Mouse (Mus musculus) MEL (cell line): ENCODE measurements around the gene Timeless. TPM values are rescaled to one million over a fixed set of nuclear protein-coding genes. Genes with fewer than 3 reads are reported as not detected.

Experiments
- DNase-seq: peaks from one replicate; pipeline ENCODE4 v3.0.0; 2011; ENCODE audit warnings: low read depth, low spot score
- H3K27ac ChIP-seq: 2 replicates; pipeline ENCODE4 v1.5.1; 2012; ENCODE audit warnings: low read depth, mild to moderate bottlenecking, control low read depth, low read length, moderate library complexity; ENCODE audit not compliant: control insufficient read depth
- H3K27me3 ChIP-seq, 2 experiments: fragments of 150-350 bp in 1 of 2; sonication (generic) in 1 of 2; 2 replicates each; pipeline ENCODE4 v1.6.1; 2012; ENCODE audit warnings: low read length in 2 of 2, mild to moderate bottlenecking in 2 of 2, improper control_type of control experiment in 1 of 2, moderate library complexity in 1 of 2; ENCODE audit not compliant: insufficient read depth in 2 of 2, control insufficient read depth in 1 of 2
- H3K36me3 ChIP-seq, 2 experiments: 2 replicates each; pipeline ENCODE4 v1.6.1; 2012 to 2014; ENCODE audit warnings: low read length in 2 of 2, improper control_type of control experiment in 1 of 2, inconsistent platforms in 1 of 2, mild to moderate bottlenecking in 1 of 2; ENCODE audit not compliant: insufficient read depth in 2 of 2, control insufficient read depth in 1 of 2
- H3K4me1 ChIP-seq, 2 experiments: fragments of 150-350 bp in 1 of 2; sonication (generic) in 1 of 2; 2 replicates each; pipeline ENCODE4 v1.6.1; 2012; ENCODE audit warnings: low read length in 2 of 2, improper control_type of control experiment in 1 of 2, mild to moderate bottlenecking in 1 of 2; ENCODE audit not compliant: insufficient read depth in 2 of 2, control insufficient read depth in 1 of 2
- H3K4me3 ChIP-seq, 2 experiments: fragments of 150-350 bp in 1 of 2; sonication (generic) in 1 of 2; 2 replicates each; pipeline ENCODE4 v1.5.1; 2012; ENCODE audit warnings: low read depth in 2 of 2, low read length in 2 of 2, mild to moderate bottlenecking in 2 of 2, moderate library complexity in 2 of 2, control low read depth in 1 of 2, improper control_type of control experiment in 1 of 2; ENCODE audit not compliant: control insufficient read depth in 1 of 2, insufficient read depth in 1 of 2
- H3K79me2 ChIP-seq: 2 replicates; pipeline ENCODE4 v1.6.1; 2012; ENCODE audit warnings: mild to moderate bottlenecking, low read length, moderate library complexity; ENCODE audit not compliant: control insufficient read depth, poor library complexity, insufficient read depth
- H3K9ac ChIP-seq: 2 replicates; pipeline ENCODE4 v1.6.1; 2012; ENCODE audit warnings: low read depth, mild to moderate bottlenecking, control low read depth, low read length, moderate library complexity; ENCODE audit not compliant: control insufficient read depth, poor library complexity, severe bottlenecking
- H3K9me3 ChIP-seq: fragments of 150-350 bp; sonication (generic); replicated peaks from 2 replicates; pipeline ENCODE4 v1.6.1; 2012; ENCODE audit warnings: mild to moderate bottlenecking, low read length, improper control_type of control experiment, moderate library complexity; ENCODE audit not compliant: insufficient read depth
- CTCF ChIP-seq, 3 experiments: IDR thresholded peaks in 2 of 3; conservative IDR thresholded peaks in 1 of 3; 2 replicates each; pipeline ENCODE4 v1.5.1; 2011 to 2012; ENCODE audit warnings: low read length in 3 of 3, low read depth in 2 of 3, mild to moderate bottlenecking in 2 of 3, improper control_type of control experiment in 1 of 3, inconsistent platforms in 1 of 3, mixed read lengths in 1 of 3, moderate library complexity in 1 of 3; ENCODE audit not compliant: control insufficient read depth in 1 of 3, insufficient read depth in 1 of 3, poor library complexity in 1 of 3, severe bottlenecking in 1 of 3
- E2F4 ChIP-seq: IDR thresholded peaks from 2 replicates; pipeline ENCODE4 v1.6.1; 2011; ENCODE audit warnings: low read depth, low read length, improper control_type of control experiment, borderline replicate concordance
- ELF1 ChIP-seq: IDR thresholded peaks from 2 replicates; pipeline ENCODE4 v1.6.1; 2014; ENCODE audit warnings: low read depth, mild to moderate bottlenecking, inconsistent platforms, low read length, improper control_type of control experiment, moderate library complexity
- EP300 ChIP-seq, 2 experiments: IDR thresholded peaks; 2 replicates each; pipeline ENCODE4 v1.6.1; 2011; ENCODE audit warnings: improper control_type of control experiment in 2 of 2, low read length in 2 of 2, low read depth in 1 of 2, mild to moderate bottlenecking in 1 of 2
- ETS1 ChIP-seq: IDR thresholded peaks from 2 replicates; pipeline ENCODE4 v1.6.1; 2012; ENCODE audit warnings: low read depth, mild to moderate bottlenecking, inconsistent platforms, low read length, improper control_type of control experiment, moderate library complexity
- JUND ChIP-seq: IDR thresholded peaks from 2 replicates; pipeline ENCODE4 v1.6.1; 2011; ENCODE audit warnings: low read depth, mild to moderate bottlenecking, improper control_type of control experiment, low read length
- MAFK ChIP-seq: IDR thresholded peaks from 2 replicates; pipeline ENCODE4 v1.6.1; 2011; ENCODE audit warnings: low read depth, mild to moderate bottlenecking, low read length, improper control_type of control experiment, borderline replicate concordance
- MYB ChIP-seq: IDR thresholded peaks from 2 replicates; pipeline ENCODE4 v1.6.1; 2011; ENCODE audit warnings: mild to moderate bottlenecking, low read depth, low read length, improper control_type of control experiment
- MYC ChIP-seq: IDR thresholded peaks from 2 replicates; pipeline ENCODE4 v1.6.1; 2011; ENCODE audit warnings: low read depth, mild to moderate bottlenecking, low read length, improper control_type of control experiment, moderate library complexity
- POLR2AphosphoS2 ChIP-seq: IDR thresholded peaks from 2 replicates; pipeline ENCODE4 v1.6.1; 2011; ENCODE audit warnings: low read length, improper control_type of control experiment
- RAD21 ChIP-seq: IDR thresholded peaks from 2 replicates; pipeline ENCODE4 v1.6.1; 2011; ENCODE audit warnings: mild to moderate bottlenecking, low read depth, low read length, improper control_type of control experiment
- RCOR1 ChIP-seq: IDR thresholded peaks from 2 replicates; pipeline ENCODE4 v1.6.1; 2012; ENCODE audit warnings: low read depth, mild to moderate bottlenecking, inconsistent platforms, low read length, improper control_type of control experiment
- SIN3A ChIP-seq: IDR thresholded peaks from 2 replicates; pipeline ENCODE4 v1.6.1; 2012; ENCODE audit warnings: low read length, improper control_type of control experiment, inconsistent platforms
- SMC3 ChIP-seq: IDR thresholded peaks from 2 replicates; pipeline ENCODE4 v1.6.1; 2011; ENCODE audit warnings: low read depth, low read length, improper control_type of control experiment
- TAL1 ChIP-seq: IDR thresholded peaks from 2 replicates; pipeline ENCODE4 v1.6.1; 2012; ENCODE audit warnings: mild to moderate bottlenecking, inconsistent platforms, low read length, moderate library complexity, mixed read lengths
- TBP ChIP-seq: IDR thresholded peaks from 2 replicates; pipeline ENCODE4 v1.8.0; 2011; ENCODE audit warnings: low read depth, low read length, improper control_type of control experiment
- USF1 ChIP-seq: IDR thresholded peaks from 2 replicates; pipeline ENCODE4 v1.6.1; 2014; ENCODE audit warnings: low read depth, mild to moderate bottlenecking, inconsistent platforms, low read length, improper control_type of control experiment, moderate library complexity
- USF2 ChIP-seq, 2 experiments: IDR thresholded peaks; 2 replicates each; pipeline ENCODE4 v1.6.1; 2011 to 2012; ENCODE audit warnings: improper control_type of control experiment in 2 of 2, low read length in 2 of 2, borderline replicate concordance in 1 of 2, inconsistent platforms in 1 of 2, low read depth in 1 of 2, mild to moderate bottlenecking in 1 of 2; ENCODE audit not compliant: insufficient read depth in 1 of 2
- ZNF384 ChIP-seq: IDR thresholded peaks from 2 replicates; pipeline ENCODE4 v1.6.1; 2012; ENCODE audit warnings: low read depth, mild to moderate bottlenecking, inconsistent platforms, low read length, improper control_type of control experiment
- polyA plus RNA-seq, 2 experiments: library from polyadenylated mRNA; stranded (reverse) in 1 of 2; unstranded in 1 of 2; fragments of >175 nt in 1 of 2; fragments of >200 nt in 1 of 2; gene quantifications; 2 replicates each; pipeline versions ENCODE4 v1.2.1 to v1.2.4; 2012; ENCODE audit warnings: low replicate concordance in 2 of 2, low read depth in 1 of 2; ENCODE audit not compliant: insufficient read length in 2 of 2, insufficient read depth in 1 of 2, missing spikeins in 1 of 2
- total RNA-seq: library from RNA; depleted of rRNA; stranded (reverse); fragments of 300-350 nt; gene quantifications from 2 replicates; pipeline ENCODE4 v1.2.3, GENCODE M21; 2012

Gene Timeless
- total and polyA plus RNA-seq, 3 experiments: 49.3 to 627 (median 89.8) TPM

- TF ChIP-seq TBP (no peak), CTCF (IDR thresholded peaks at IDR 0.05 in 2 of 3, conservative IDR thresholded peaks at IDR 0.05 in 1 of 3; ENCODE audit: control insufficient read depth in 1 of 3, insufficient read depth in 1 of 3, low read depth in 2 of 3, low read length in 3 of 3, poor library complexity in 1 of 3, severe bottlenecking in 1 of 3) (no peak)
These were observed 24.1 kb downstream of the Timeless start (continued) for GRCm38 (mm10) chr10:128255925-128256324.

DNA sequence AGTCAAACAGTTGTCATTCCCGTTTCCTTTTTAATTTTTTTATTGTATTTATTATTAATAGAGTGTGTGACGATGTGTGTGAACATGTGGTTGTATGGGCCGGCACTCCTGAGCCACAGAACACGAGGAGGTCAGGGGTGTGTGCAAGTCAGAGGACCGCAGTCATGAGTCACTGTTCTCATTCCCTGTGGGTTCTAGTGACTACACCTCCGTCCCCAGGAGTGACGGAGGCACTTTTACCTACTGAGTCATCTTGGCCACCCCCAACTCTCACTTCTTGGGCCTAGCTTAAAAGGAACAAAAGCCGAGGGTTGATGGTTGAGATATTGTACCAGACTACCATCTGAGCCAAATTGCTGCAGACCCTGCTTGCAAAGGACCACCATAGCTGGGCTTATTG lies 24.5 kb downstream of the Timeless start:
- H3K27ac ChIP-seq: no peak overlapping the region
- peaks cover 0 to 2% of the 10 kb centered on the region in 2 experiments for H3K36me3 ChIP-seq
- H3K4me1 ChIP-seq: peaks cover 0 to 8% of the 10 kb centered on the region in 2 experiments; a peak in 3 of 4 replicates
- TF ChIP-seq USF2 (IDR thresholded peaks at IDR 0.05; ENCODE audit: borderline replicate concordance in 1 of 2, insufficient read depth in 1 of 2, low read depth in 1 of 2, low read length in 2 of 2) (no peak), CTCF (IDR thresholded peaks at IDR 0.05 in 2 of 3, conservative IDR thresholded peaks at IDR 0.05 in 1 of 3; ENCODE audit: control insufficient read depth in 1 of 3, insufficient read depth in 1 of 3, low read depth in 2 of 3, low read length in 3 of 3, poor library complexity in 1 of 3, severe bottlenecking in 1 of 3) (no peak), RCOR1 (no peak), USF1 (no peak), SMC3 (no peak), MAFK (no peak), JUND (no peak), MYB (no peak), ZNF384 (no peak), E2F4 (no peak), ELF1 (no peak), POLR2AphosphoS2 (no peak), TAL1 (no peak)
- H3K9me3 ChIP-seq: no peaks in the 10 kb centered on the region
- no peak overlapping the region for H3K4me3 ChIP-seq
- no peak overlapping the region for H3K9ac ChIP-seq
- H3K79me2 ChIP-seq: no peaks in the 10 kb centered on the region
- DNase-seq: no peak
- H3K27me3 ChIP-seq: no peaks in the 10 kb centered on the region

DNA sequence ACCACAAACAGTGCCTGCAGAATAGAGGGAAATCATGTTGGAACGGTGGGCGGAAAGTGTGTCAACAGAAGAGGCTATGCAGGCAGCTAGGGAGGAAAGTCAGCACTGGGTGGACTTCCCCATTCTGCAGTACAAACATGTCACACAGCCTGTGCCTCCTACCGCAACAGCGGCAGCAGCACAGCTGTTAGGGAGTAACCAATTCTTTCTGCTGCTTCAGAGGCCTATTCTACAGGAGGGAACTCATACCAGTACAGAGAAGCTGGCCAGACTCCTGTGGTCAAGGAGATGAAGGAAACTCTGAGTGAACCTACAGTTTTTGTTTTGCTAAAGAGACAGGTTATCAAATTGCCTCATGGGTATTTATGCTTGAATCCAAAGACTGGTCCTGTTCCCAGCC lies 27.1 kb downstream of the Timeless start:
- Histone ChIP-seq H3K27ac (peak overlapping the region; percentile 39), H3K9ac (peak overlapping the region; percentile 40; the same call in 1 of the 2 replicates), H3K9me3 (no peaks in the 10 kb centered on the region), H3K36me3 (peaks cover 0 to 6% of the 10 kb centered on the region in 2 experiments; a peak in 2 of 4 replicates), H3K4me1 (peaks cover 0 to 16% of the 10 kb centered on the region in 2 experiments; a peak in 3 of 4 replicates), H3K27me3 (no peaks in the 10 kb centered on the region), H3K4me3 (0 out of 4 replicates have a peak overlapping the region, but pooled peaks of 1 of the 2 experiments have one; percentile 10), H3K79me2 (no peaks in the 10 kb centered on the region)
- DNase-seq: peak; percentile 81
- peak; percentile 56; the same call in 1 of the 2 replicates for TF ChIP-seq SIN3A
- TF ChIP-seq RAD21: no peak
- no peak for TF ChIP-seq JUND
- TF ChIP-seq MYC: no peak
- no peak for TF ChIP-seq EP300 (IDR thresholded peaks at IDR 0.05; ENCODE audit: low read depth in 1 of 2, low read length in 2 of 2)
- TF ChIP-seq ETS1: peak; percentile 55; the same call in 1 of the 2 replicates
- peak; percentile 72 for TF ChIP-seq TBP
